In the genomic region with DNA sequence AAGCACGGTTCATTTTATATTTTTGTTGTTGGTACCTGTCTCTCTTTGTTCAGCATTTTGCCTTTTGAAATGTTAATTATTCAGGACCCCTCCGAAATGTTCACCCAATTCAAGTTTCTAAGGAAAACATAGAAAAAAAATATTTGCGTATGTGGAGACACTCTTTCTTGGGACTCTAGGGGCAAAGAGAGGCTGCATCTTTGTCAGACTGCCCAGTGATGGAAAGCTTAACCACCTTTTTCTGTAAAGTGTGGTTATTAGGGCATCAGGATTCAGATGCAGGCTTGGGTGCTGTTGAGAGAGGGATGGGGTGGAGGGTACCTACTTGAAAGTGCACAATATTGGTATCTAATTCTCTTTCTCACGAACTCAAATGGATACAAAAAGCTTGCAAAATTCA, we compare ENCODE assay signal across 11 mouse cellular contexts.
DNase-seq lines count a peak whose midpoint lies in the region; ATAC-seq and TF ChIP-seq lines count a peak whose summit lies in the region.
"Had no signal": no experiment of that assay in that cellular context is flagged by ENCODE, and none has a peak within 500 bp of the region (broad histone marks: within the 10 kb centered on the region; RNA-seq: fewer than 3 reads in every experiment).

No protein-coding gene starts in this region.

- peaks cover 15% of the 10 kb centered on the region for H3K27me3 ChIP-seq in heart, embryonic 11.5 days (ENCODE audit: control insufficient read depth, insufficient read depth, low read length)
- peaks cover 84% of the 10 kb centered on the region for H3K27me3 ChIP-seq in E14TG2a.4 (ENCODE audit: insufficient read depth, low read length)
- H3K27me3 ChIP-seq in forebrain, embryonic 16.5 days (replicated peaks; ENCODE audit: control insufficient read depth, insufficient read depth, low read length), result 0 out of 2 replicates have a peak, but pooled peaks cover 2% of the 10 kb centered on the region
- H3K27me3 ChIP-seq in midbrain, embryonic 12.5 days, result peaks cover 71% of the 10 kb centered on the region

- H3K36me3 ChIP-seq in heart, embryonic 11.5 days (ENCODE audit: control insufficient read depth, insufficient read depth, low read length), result no peaks in the 10 kb centered on the region
- H3K36me3 ChIP-seq in E14TG2a.4 (ENCODE audit: insufficient read depth, low read length), result no peaks in the 10 kb centered on the region
- no peaks in the 10 kb centered on the region for H3K36me3 ChIP-seq in forebrain, embryonic 16.5 days (ENCODE audit: control insufficient read depth, insufficient read depth)
- no peaks in the 10 kb centered on the region for H3K36me3 ChIP-seq in midbrain, embryonic 12.5 days

- ATAC-seq in heart, embryonic 11.5 days (replicated peaks; ENCODE audit: insufficient number of reproducible peaks, low FRiP score, low TSS enrichment), result no peak
- ATAC-seq in forebrain, embryonic 16.5 days, result no peak
- ATAC-seq in midbrain, embryonic 12.5 days (ENCODE audit: low FRiP score, low read depth), result no peak
- ATAC-seq: activated CD4-positive, CD25-positive, alpha-beta regulatory T cell, adult 4 months had no signal

- H3K9me3 ChIP-seq in heart, embryonic 11.5 days (replicated peaks; ENCODE audit: control insufficient read depth, low read length), result no peaks in the 10 kb centered on the region
- no peaks in the 10 kb centered on the region for H3K9me3 ChIP-seq in E14TG2a.4 (ENCODE audit: low read length)
- H3K9me3 ChIP-seq in forebrain, embryonic 16.5 days (ENCODE audit: control insufficient read depth, low read length), result no peaks in the 10 kb centered on the region
- H3K9me3 ChIP-seq in midbrain, embryonic 12.5 days, result no peaks in the 10 kb centered on the region

- DNase-seq in heart, postnatal 4 days, result no peak
- no peak for DNase-seq in adrenal gland, adult 8-10 months
- DNase-seq in gastrocnemius, postnatal 10 days, result no peak
- DNase-seq in thymus, postnatal 25 days, result no peak
- DNase-seq: lung, postnatal 36 days had no signal

- H3K4me3 ChIP-seq in heart, embryonic 11.5 days (ENCODE audit: low read depth, low read length), result peak overlapping the region; percentile 41; the same call in 1 of the 2 replicates
- H3K4me3 ChIP-seq in E14TG2a.4 (replicated peaks; ENCODE audit: low read length), result peak overlapping the region; percentile 71; the same call in 1 of the 2 replicates
- H3K4me3 ChIP-seq in forebrain, embryonic 16.5 days (replicated peaks; ENCODE audit: low read length), result no peak overlapping the region; the same call in 1 of the 2 replicates
- no peak overlapping the region for H3K4me3 ChIP-seq in midbrain, embryonic 12.5 days

- H3K27ac ChIP-seq in heart, embryonic 11.5 days (ENCODE audit: low read depth, low read length), result no peak overlapping the region
- H3K27ac ChIP-seq in forebrain, embryonic 16.5 days (ENCODE audit: low read length), result peak overlapping the region; percentile 68
- no peak overlapping the region for H3K27ac ChIP-seq in midbrain, embryonic 12.5 days (replicated peaks)
- H3K27ac ChIP-seq: kidney, postnatal 0 days had no signal

- peaks cover 8% of the 10 kb centered on the region for H3K4me1 ChIP-seq in heart, embryonic 11.5 days (ENCODE audit: control insufficient read depth, insufficient read depth, low read length)
- peaks cover 38% of the 10 kb centered on the region for H3K4me1 ChIP-seq in E14TG2a.4 (replicated peaks; ENCODE audit: low read depth, low read length)
- peaks cover 39% of the 10 kb centered on the region for H3K4me1 ChIP-seq in forebrain, embryonic 16.5 days (replicated peaks; ENCODE audit: control insufficient read depth, insufficient read depth, low read length)
- peaks cover 33% of the 10 kb centered on the region for H3K4me1 ChIP-seq in midbrain, embryonic 12.5 days

- TF ChIP-seq CTCF in E14TG2a.4 (conservative IDR thresholded peaks at IDR 0.05; ENCODE audit: low read length), result no peak

- H3K9ac ChIP-seq in heart, embryonic 11.5 days (ENCODE audit: low read depth, low read length), result no peak overlapping the region
- peak overlapping the region; percentile 58; the same call in 1 of the 2 replicates for H3K9ac ChIP-seq in forebrain, embryonic 16.5 days (replicated peaks; ENCODE audit: low read depth, low read length)
- no peak overlapping the region for H3K9ac ChIP-seq in midbrain, embryonic 12.5 days (replicated peaks)

- WGBS in heart, embryonic 11.5 days (ENCODE audit: insufficient replicate concordance), result 22% methylated on average over 4 of the region's 4 CpGs
- 11% methylated on average over 4 of the region's 4 CpGs for WGBS in forebrain, embryonic 16.5 days
- 3% methylated on average over 4 of the region's 4 CpGs for WGBS in midbrain, embryonic 12.5 days

- peak overlapping the region; percentile 66 for H3K4me2 ChIP-seq in heart, embryonic 11.5 days
- H3K4me2 ChIP-seq in forebrain, embryonic 16.5 days (ENCODE audit: low read length), result peak overlapping the region; percentile 68
- H3K4me2 ChIP-seq in midbrain, embryonic 12.5 days (replicated peaks), result peak overlapping the region; percentile 61

Comparison
In these comparisons a context has a peak if more than half of its experiments do, and no peak if none do; other contexts are left out.
1. H3K4me3 ChIP-seq: peak in heart, embryonic 11.5 days (single experiment) and E14TG2a.4 (single experiment); none in forebrain, embryonic 16.5 days (single experiment) and midbrain, embryonic 12.5 days (single experiment).
2. Peak in every context shown above with its lines, with median percentiles within 50 percentile points of each other: H3K4me2 ChIP-seq.